Mouse (Mus musculus): ENCODE measurements around the gene Qsox2.

Gene Qsox2

DNA sequence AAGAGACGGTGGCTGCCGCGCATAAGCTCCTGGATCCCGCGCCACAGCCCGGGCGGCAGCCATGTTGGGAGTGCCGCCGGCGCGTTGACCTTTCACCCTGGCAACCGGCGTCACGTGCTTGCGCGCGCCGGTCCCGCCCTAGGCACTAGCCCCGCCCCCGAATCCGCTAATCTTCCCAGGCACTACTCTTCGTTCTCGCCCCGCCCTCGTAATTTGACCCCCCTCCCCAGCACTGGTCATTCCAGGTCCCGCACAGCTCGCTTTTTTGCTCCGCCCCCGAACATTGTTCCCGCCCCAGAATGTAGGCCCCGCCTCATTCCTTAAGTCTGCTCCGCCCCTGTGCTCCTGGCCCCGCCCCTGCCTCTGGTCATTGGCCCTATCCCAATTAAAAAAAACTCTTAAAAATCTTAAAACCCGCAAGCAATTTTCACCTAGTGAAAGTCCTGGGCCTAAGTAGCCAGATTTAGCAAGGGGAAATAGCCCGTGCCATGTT, at the start of gene Qsox2:
TSS of gene Qsox2 (minus strand) at position 236 of the 493 bp plus-strand sequence.
- DNase-seq (ENCODE audit: extremely low read depth, low read depth, low spot score), result peak; percentile 28

DNA sequence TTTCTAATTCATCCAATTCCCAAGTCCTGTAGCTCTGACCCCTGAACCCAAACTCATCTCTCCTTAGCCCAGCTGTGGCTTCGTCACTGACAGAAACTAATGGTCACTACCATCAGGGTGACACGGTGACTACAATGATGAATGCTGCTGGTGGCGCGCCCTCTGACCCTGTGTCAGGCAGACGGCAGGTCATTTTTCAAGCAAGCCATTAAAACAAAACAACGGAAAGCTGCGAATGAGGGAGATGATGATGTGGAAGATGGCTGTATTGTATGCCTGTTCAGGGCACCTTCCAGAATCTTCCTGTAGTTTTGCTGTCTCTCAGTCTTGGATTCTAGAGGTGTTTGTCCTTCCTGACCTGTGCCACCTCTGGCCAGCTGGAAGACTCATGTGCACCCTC, 49.1 kb upstream of the Qsox2 start:
- DNase-seq (ENCODE audit: extremely low read depth, low read depth, low spot score), result no peak

DNA sequence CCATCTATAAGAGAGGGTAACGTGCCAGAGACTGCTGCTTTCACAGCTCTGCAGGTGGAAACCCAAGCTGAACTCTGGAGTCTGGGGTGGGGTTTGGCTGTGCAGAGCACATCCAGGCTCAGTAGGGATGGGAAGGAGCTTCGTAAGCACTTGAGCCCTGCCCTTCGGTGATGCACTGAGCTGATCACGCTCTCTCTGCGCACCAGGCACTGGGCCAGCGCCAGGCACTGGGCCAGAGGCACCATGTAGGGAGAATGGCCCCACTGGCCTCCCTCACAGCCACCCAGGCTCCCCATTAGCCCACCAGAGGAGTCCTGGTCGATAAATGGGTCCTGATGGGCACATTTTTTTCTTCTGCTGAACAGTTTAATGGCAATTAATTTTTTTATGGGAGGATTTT, 48.5 kb upstream of the Qsox2 start:
- DNase-seq (ENCODE audit: extremely low read depth, low read depth, low spot score), result no peak

DNA sequence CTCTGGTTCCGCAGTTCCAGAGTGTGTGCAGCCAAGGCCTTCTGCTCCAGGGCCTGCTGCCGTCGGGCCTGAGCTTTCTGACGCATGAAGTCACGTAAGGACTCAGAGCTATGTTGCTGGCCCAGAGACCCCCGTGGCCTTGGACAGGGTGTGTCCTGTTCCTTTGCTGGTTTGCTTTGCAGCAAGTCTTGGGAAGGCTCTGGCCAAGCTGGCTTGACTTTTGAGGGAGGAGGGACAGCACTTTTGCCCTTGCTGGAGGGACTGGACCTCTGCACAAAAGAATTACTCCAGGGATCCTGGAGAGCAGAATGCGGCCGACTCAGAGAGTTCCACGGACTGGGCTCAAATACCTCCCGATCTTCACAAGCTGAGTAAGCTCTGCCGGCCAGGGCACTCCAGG, 43.3 kb upstream of the Qsox2 start:
- DNase-seq (ENCODE audit: extremely low read depth, low read depth, low spot score), result no peak

DNA sequence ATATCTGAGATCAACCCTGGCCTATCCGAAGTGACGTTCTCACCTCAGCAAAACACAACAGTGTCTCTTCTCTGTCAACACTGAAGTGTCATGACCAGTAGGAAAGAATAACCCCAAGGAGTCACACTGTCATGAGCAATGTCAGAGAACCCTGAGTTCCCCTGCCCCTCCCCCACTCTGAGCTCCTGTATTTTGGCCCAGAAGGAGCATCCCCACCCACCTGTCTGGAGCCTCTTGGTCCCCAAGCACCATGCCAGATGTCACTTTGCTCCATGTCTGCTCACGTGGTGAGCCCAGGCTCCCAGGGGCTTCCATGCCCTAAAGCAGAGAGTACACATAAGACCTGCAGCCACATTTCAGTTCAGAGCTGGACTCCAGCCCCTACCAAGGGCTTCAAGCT, 42.4 kb upstream of the Qsox2 start:
- no peak for DNase-seq (ENCODE audit: extremely low read depth, low read depth, low spot score)

DNA sequence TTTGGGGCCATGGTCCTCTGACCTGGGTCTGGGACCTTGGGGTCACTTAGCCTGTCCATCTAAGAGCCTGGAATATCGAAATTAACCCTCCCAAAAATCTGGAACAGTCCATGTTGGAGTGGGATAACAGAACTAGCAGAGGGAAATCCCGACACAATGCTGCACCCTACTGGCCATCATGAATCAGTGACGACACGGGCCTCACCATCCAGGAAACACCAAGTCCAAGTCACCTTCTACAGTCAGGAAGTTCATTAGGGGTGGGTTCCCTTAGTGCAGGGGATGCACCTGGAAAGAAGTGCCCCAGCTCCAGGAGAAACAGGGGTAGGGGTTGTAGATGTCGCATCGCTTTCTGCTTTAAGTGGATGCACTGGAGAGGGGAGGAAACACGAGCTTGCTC, 36.3 kb upstream of the Qsox2 start:
- DNase-seq (ENCODE audit: extremely low read depth, low read depth, low spot score), result no peak

DNA sequence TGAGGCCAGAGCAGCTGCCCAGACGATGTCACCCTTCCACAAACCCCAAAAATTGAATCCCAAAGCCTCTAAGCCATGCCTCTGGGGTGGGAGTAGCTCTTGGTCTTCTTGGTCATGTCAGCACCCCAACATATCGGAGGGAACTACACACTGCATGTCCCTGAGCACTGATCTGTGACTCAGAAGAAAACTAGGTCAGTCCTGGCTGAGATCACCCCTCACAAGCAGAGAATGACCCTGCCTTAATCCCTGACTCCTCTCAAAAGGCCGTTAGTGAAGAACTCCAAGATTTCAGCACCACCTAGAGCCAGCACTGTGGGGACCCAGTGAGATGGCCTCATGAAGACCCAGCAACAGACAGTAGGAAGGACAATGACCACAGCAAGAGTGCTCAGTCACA, 30.9 kb upstream of the Qsox2 start:
- no peak for DNase-seq (ENCODE audit: extremely low read depth, low read depth, low spot score)

DNA sequence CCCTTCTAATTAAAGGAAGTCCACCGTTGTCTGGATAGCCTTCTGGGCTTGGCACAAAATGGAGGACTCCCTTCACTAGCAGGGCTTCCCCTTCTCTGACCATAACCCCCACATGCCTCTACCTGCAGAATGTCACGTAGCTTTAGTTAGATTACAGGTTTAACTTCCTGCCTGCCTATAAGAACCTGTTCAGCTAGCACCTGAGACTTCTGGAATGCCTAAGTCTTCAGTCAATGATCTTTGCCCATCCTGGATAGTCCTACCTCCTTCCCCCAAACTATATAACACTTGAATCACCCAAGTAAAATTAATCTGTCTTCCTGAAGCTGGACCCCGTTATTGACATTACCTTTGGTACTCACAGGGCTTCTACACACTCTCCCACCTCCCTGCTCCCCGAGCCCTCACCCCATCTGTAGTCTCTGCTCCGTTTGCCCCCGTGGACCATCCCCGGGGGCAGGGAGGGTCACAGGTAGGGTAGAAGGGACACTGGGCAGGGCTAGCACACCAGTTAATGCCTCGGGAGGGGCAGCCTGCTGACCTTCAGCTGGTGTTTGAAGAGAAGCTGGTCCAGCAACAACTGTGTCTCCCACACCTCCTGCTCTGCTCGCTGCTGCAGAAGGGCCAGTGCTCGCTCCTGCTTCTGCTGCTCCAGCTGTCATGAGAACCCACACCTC, 28.9 kb upstream of the Qsox2 start:
- no peak for DNase-seq (ENCODE audit: extremely low read depth, low read depth, low spot score)

DNA sequence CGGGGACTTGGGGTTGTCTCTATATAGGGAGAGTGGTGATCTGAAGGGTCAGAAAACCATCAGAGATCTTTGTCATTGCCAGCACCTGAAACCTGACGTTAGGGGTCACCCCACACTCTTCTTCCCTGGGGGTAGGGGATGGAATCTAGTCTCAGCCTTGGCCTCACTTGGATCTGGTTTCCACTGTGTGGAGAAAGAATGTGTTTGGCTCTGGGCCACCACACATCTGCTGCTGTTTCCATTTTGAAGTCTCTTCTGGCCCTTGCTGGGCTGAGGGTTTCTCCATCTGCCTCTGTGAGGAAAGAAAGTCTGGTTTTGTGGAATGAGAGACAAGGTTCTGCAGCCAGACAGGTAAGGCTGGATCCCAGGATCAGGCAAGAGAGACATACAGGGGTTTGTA, 27.8 kb upstream of the Qsox2 start:
- DNase-seq (ENCODE audit: extremely low read depth, low read depth, low spot score), result no peak

DNA sequence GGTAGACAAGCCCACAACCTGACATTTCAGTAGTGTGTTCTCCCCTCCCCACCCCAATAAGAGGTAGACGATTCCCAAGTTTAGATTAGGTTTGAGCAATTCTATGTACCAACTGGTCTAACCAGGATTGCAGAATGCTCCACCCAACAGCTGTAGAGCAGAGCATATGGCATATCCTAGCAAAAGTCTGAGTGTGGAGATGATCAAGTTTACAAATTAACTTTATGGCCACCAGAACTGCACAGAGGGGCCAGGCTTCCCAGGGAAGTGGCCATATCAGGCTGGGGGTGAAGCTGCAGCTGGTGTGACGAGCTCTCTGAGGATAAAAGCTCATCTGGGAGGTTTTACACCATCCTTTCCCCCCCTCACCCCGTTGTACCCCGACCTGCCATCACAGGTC, 27.3 kb upstream of the Qsox2 start:
- no peak for DNase-seq (ENCODE audit: extremely low read depth, low read depth, low spot score)

DNA sequence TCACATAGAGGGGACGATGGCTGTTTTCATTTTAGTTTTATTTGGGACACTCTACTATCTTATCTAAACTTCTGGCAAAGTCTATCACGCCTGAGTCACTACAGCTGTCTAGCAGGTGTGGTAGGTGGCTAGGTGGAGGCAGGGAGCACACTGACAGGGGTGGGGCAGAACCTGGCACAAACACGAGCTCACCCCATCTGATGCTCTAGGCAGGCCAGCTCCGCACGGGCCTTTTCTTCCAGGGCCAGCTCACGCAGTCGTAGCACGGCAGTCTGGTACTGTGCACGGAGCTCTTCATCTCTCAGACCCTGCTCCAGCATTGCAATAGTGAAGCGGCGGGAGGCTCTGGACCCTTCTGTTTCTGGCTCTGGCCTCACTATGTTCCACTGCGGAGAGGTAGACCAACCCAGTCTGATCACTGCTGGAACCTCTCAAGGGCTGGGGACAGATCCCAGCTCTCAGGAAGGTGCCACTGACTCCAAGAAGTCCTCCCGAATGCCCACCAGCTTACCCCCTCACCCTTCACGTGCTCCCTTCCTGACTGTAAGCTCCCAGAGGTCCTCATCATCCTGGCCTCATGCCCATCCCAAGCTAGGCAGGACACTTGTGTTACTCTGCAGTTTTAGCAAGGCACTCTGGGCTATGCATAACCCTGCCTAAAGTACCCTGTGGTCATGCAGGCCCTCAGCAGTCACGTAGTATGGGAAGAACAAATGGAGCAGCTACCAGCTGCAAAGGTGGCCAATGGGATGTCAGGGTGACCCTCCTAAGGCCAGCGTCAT, 20.2 kb upstream of the Qsox2 start:
- no peak for DNase-seq (ENCODE audit: extremely low read depth, low read depth, low spot score)

DNA sequence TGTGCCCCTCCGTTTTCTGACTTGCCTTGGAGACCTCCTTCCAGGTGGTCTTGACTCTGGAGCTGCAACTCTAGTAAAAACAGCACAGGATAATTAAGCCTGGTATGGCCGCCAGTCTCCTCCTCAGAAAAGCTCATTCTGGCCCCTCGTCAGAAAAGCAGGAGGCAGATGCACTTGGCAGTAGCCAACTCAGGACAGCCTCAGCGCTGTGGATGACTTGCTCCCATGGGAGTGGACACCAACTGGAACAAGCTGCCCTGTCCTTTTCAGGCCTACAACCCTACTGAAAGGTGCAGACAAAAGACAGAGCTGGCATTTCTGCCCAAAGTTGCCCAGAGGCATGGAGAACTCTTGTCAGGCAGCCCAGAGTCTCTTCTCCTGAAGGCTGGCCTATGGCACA, 17.5 kb upstream of the Qsox2 start:
- DNase-seq (ENCODE audit: extremely low read depth, low read depth, low spot score), result no peak

DNA sequence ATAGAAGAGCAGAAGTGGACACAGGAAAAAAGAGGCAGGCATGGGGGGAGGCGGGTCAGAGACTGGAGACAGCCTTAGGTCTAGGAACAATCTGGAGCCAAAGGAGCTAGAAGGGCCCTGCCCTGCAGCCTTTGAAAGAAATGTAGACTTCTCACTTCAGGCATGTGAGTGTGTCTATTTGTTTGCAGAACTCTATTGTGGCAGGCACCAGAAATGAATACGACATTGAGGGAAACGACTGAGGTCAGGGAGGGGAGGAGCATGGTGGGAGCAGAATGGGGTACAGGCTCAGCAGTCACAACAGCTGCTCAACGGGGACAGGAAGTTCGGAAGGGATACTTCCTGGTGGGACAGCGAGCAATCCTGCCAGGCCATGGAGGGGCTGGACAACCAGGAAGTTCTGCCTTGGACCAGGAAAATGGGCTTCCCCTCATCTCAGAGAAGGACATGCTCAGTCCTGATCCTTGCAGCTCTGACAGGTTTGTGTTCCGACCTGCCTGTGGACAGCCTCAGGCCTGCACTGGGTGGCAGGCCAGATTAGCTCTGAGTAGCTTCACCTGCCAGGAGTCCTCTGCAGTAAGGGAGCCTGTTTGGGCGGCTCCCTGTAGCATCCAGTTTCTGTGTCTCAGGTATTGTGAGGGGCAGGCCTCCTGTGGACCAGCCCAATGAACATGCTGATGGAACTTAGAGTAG, 15.3 kb upstream of the Qsox2 start:
- peak; percentile 49 for DNase-seq (ENCODE audit: extremely low read depth, low read depth, low spot score)

DNA sequence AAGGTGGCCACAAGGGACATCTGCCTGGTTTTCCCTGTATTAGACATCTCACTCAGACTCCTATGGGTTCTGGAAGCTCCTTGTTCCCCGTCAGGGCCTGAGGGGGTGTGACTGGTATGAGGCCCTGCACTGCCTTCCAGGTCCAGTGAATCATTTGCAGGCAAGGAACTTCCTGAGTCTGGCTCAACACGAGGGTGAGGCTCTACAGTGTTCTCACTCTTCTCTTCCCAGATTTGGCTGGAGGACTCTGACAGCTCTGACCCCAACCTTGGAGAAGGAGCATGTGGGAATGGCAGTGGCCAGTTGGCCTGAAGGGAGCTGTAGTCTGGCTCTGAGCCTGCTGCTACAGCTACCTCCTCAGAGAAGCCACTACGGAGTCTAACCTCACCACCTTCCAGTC, 10.2 kb upstream of the Qsox2 start:
- DNase-seq (ENCODE audit: extremely low read depth, low read depth, low spot score), result no peak

DNA sequence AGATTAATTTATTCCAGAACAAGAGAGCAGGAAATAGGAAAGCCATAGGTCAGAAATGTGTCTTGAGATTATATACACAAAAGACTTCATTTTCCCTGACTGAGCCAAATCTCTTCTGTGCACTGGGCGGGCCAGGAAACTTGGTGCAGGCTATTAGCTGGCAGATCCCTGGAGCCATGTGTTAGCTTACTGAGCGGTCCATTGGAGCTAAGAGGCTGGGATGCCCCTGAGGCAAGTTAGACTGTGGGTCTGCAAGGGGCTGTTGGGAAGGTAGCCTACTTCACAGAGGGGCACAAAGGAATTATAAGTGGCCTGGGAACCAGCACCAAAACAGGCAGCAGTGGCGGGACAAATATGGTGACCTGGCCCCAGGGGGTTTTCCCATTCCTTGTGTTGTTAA, 3.5 kb upstream of the Qsox2 start:
- no peak for DNase-seq (ENCODE audit: extremely low read depth, low read depth, low spot score)

DNA sequence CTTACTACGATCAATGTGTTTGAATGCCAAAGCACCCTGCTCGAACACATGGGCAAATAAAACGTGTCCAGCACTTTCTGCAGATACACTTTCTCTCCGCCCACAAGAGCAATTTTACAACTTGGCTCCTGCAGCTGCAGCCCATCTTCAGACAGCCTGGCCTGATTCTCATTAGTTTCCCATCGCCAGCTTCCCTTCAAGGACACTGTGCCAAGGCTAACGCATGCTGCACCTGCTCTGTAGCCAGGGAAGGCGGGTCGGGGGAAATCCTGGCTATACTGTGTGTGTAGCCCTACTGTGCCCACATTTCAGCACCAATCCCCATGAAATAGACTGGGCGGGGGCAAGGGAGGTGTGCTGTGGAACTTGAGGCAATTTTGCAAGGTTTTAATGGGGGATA, 3.0 kb upstream of the Qsox2 start:
- DNase-seq (ENCODE audit: extremely low read depth, low read depth, low spot score), result no peak

DNA sequence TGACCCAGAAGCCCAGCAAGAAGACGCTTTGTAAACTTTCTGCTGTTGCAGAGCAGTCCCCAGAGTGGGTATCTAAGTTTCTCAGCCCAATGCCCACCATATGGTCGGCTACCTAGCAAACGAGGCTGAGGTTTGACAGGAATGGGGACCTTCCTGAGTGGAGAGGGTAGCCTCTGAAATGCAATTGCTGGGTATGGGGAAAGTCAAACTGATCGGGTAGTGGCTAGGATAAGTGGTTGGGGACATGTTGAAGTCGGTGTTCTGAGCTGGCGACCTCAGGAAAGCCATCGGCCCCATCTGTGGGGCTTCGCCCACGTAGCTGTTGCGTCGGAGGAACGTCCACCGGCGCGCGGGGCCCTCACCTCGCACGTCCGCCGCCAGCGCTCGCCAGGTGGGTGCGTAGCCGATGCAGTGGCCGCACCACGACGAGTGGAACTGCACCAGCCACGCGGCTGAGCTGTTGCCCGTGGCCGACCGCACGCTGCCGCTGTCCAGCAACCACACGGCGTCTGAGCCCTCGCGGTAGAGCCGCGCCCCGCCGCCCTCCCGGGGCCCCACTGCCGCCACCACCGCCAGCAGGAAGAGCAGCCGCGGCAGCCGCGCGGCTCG, 540 bp downstream of the Qsox2 start:
- no peak for DNase-seq (ENCODE audit: extremely low read depth, low read depth, low spot score)

DNA sequence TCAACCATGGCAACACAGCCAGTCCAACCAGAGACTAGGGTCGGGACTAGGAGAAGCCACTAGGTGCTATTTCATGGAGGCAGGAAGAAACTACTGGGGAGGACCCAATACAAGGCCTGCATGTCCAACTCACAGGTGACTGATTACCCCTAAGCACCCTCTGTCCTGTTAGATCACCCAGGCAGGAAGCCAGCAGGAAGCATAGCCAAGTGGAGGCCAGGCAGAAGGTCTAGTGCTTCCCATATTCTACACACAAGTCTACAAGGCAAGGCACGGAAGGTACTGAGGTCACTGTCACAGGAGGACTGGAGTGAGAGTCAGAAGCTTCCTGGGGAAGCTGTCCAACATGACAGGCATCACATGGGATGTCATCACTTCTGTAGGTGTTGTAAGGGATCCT, 2.6 kb downstream of the Qsox2 start:
- DNase-seq (ENCODE audit: extremely low read depth, low read depth, low spot score), result no peak

DNA sequence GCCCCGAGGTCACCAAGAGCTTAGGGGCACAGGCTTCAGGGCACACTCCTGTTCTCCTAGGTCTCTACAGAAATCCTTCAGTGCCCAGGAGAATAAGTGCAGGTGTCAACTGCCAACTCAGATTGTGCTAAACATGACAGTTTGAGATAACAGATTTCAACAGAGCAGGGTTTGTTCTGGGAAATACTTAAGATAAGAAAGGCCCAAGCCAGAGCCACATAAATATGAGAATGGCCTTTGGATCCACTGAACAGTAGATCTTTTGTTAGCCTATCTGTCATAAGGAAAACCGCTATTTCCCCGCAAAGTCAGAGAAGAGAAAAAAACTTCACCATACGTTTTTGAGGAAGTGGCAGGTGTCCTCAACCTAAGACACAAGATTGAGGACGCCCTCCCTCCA, 3.1 kb downstream of the Qsox2 start:
- DNase-seq (ENCODE audit: extremely low read depth, low read depth, low spot score), result no peak

DNA sequence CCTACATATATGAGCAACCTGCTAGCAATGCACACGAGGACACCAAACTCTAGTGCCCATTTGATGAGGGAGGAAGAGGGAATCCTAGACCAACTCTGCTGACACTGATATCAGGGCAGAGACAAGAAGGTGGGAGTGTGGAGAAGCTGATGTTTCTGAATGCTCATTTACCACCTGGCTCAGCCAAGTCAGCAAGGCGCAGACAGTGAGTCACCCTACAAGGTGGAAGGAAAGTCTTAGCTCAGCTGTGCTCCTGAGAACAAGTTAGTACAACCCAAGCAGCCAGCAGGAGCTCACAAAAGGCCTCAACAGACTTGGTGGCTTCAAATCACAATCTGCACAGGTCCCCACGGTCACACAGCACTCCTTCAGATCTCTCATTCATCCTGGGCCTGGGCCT, 6.0 kb downstream of the Qsox2 start:
- no peak for DNase-seq (ENCODE audit: extremely low read depth, low read depth, low spot score)

DNA sequence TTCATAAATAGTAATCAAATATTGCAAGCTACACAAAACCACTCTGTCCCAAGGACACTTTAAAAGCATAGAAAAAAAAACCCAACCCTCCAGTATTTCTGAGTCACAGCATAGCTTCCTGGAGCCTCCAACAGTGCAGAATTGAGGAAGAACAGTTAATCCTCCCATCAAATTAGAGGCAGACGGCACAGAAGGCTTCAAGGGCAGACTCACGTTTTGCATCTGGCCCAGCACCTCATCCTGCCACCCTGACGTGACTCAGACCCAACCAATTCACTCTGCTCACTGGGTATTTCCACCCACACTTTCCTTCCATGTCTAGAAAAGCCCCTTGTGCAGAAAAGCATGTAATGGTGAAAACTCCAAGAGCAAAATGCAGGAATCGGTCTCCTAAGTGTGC, 7.1 kb downstream of the Qsox2 start:
- DNase-seq (ENCODE audit: extremely low read depth, low read depth, low spot score), result no peak

DNA sequence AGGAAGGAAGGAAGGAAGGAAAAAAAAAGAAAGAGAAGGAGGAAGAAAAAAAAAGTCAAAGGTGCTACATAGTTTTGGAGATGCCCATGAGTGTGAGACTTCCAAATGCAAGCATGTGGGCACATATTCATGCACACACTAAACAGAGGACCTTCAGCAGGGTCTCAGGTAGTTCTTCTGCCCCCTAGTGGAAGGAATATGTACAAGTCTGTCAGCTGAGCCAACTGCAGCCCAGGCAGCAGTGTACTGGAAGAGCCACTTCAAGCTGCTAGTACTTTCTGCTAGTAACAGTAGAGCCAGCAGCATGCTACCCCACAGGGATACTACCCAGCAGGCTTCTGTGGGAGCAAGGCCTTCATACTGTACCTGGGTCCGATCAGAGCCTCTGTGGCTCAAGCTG, 9.5 kb downstream of the Qsox2 start:
- no peak for DNase-seq (ENCODE audit: extremely low read depth, low read depth, low spot score)

Measured in fat pad, adult 2 months (tissue).